Mouse (Mus musculus) limb, embryonic 14.5 days (tissue): ENCODE measurements around the gene Polr2b. TPM values are rescaled to one million over a fixed set of nuclear protein-coding genes. Genes with fewer than 3 reads are reported as not detected.

Experiments
- ATAC-seq: fragments of 200-750 bp; cut with Nextera tagmentation; 2 replicates; pipeline ENCODE4 v1.8.0; 2017; ENCODE audit warnings: low read depth, moderate number of reproducible peaks, moderate TSS enrichment; ENCODE audit not compliant: low FRiP score
- DNase-seq: peaks from one replicate; pipeline ENCODE4 v3.0.0-alpha.2; 2015; ENCODE audit warnings: low spot score
- H3K27ac ChIP-seq: fragments of 300-500 bp; sonication (generic); replicated peaks from 2 replicates; pipeline ENCODE4 v1.5.1; 2014; ENCODE audit warnings: low read depth, mild to moderate bottlenecking, low read length, moderate library complexity, mixed read lengths
- H3K27me3 ChIP-seq: fragments of 300-500 bp; sonication (generic); 2 replicates; pipeline ENCODE4 v1.6.1; 2014; ENCODE audit warnings: low read length, mixed read lengths; ENCODE audit not compliant: control insufficient read depth, insufficient read depth
- H3K36me3 ChIP-seq: fragments of 300-500 bp; sonication (generic); 2 replicates; pipeline ENCODE4 v1.6.1; 2014; ENCODE audit warnings: mild to moderate bottlenecking, low read length, moderate library complexity, mixed read lengths; ENCODE audit not compliant: control insufficient read depth, insufficient read depth
- H3K4me1 ChIP-seq: fragments of 300-500 bp; sonication (generic); 2 replicates; pipeline ENCODE4 v1.6.1; 2014; ENCODE audit warnings: antibody characterized with exemption, low read length, mixed read lengths; ENCODE audit not compliant: control insufficient read depth, insufficient read depth
- H3K4me2 ChIP-seq: fragments of 300-500 bp; sonication (generic); replicated peaks from 2 replicates; pipeline ENCODE4 v1.6.1; 2014; ENCODE audit warnings: low read depth, mild to moderate bottlenecking, low read length, moderate library complexity; ENCODE audit not compliant: severe bottlenecking
- H3K4me3 ChIP-seq: fragments of 300-500 bp; sonication (generic); replicated peaks from 2 replicates; pipeline ENCODE4 v1.5.1; 2014; ENCODE audit warnings: low read length
- H3K9ac ChIP-seq: fragments of 300-500 bp; sonication (generic); 2 replicates; pipeline ENCODE4 v1.6.1; 2014; ENCODE audit warnings: mild to moderate bottlenecking, low read depth, low read length, moderate library complexity; ENCODE audit not compliant: severe bottlenecking
- H3K9me3 ChIP-seq: fragments of 300-500 bp; sonication (generic); 2 replicates; pipeline ENCODE4 v1.6.1; 2016; ENCODE audit warnings: low read length; ENCODE audit not compliant: control insufficient read depth
- POLR2A ChIP-seq: fragments of 200-500 bp; IDR thresholded peaks from 2 replicates; pipeline ENCODE4 v1.8.0; 2012; ENCODE audit warnings: inconsistent platforms, mild to moderate bottlenecking, moderate library complexity, borderline replicate concordance; ENCODE audit not compliant: insufficient read depth, insufficient read length; ENCODE audit errors: extremely low read depth
- WGBS: fragments of 180-500 bp; shearing (Covaris S2); extraction: QIAGEN DNeasy Blood & Tissue Kit; methylation state at CpG from one replicate; pipeline ENCODE4 v1.1.7; 2014; 5-methylcytosine and 5-hydroxymethylcytosine counted together
- polyA plus RNA-seq, 2 experiments: library from polyadenylated mRNA; depleted of rRNA in 1 of 2; stranded (reverse) in 1 of 2; unstranded in 1 of 2; fragments of >200 nt; fragmentation: Nextera tagmentation in 1 of 2; extraction: Ambion mirVana in 1 of 2; gene quantifications; 2 replicates each; pipeline versions ENCODE4 v1.2.1 to v1.2.3; 2012 to 2014

Gene Polr2b
- polyA plus RNA-seq, 2 experiments: 44.8 to 61.0 TPM

DNA sequence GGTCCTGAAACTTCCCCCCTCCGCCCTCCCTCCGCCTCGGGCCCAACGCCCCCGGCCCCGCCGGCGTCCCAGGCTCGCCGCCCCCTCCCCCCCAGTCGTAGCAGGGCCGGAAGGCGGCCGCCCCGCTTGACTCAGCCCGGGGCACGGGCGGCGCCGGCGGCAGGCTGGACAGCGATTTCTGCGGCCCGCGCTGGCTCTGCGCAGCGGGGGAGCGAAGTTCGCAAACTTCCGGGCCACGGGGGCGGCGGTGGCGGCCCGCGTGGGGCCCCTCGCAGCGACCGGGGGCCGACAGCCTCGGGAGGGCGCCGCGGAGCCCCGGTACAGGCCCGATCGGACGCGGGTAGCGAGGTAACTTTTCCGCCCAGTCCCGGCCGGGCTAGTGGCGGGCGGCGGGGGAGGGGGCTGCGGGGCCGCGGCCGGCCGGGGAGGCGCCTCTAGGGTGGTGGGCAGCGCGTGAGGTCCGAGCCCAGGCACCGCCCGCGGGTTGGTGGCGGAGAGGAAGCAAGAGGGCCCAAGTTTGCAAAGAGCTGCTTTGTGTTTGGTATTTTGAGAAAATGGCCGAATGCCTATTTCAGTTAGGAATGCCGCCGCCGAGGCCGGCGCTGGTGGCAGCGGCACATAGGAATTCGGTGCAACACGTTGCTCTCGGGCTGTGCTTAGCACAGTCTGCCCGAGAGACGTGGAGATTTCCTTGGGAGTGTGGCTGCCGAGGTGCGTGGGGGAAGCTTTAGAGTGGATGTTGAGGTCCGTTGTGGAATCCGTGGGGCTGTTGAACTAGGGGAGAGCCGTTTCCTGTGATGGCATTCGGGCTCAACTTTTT lies 43.7 kb upstream of the Polr2b start:
- H3K9ac ChIP-seq: peak overlapping the region; percentile 96
- peak; percentile 54 for ATAC-seq
- TF ChIP-seq POLR2A: no peak
- H3K9me3 ChIP-seq: no peaks in the 10 kb centered on the region
- DNase-seq: peak; percentile 58
- peaks cover 15% of the 10 kb centered on the region for H3K4me1 ChIP-seq
- H3K27ac ChIP-seq: peak overlapping the region; percentile 98
- no peaks in the 10 kb centered on the region for H3K27me3 ChIP-seq
- under 1% methylated on average over 58 of the region's 87 CpGs for WGBS
- H3K36me3 ChIP-seq: peaks cover 33% of the 10 kb centered on the region
- H3K4me2 ChIP-seq: peak overlapping the region; percentile 42
- peak overlapping the region; percentile 95 for H3K4me3 ChIP-seq

DNA sequence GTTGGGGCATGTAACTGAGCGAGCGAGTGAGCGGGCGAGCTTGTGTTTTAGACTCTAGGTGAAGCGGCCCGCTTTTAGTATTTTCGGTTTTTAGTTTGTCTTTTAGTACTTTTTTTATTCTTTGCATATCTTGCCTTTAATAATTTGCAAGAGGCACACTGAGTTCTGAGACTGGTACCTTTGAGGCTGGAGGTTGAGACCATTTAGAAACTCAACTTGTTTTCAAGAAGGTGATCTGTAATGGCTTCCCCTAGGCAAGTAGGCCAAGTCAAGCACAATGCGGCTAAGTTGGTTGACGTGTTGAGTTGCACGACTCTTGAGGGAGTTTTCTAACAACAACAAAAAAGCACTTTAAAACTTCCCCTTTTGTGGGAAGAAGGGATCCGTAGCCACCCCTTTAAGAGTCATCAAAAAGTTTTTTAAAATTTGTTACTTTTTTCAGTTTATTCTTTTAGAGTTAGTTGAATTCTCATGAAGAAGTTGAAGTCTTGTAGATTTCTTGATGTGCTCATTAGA lies 43.0 kb upstream of the Polr2b start:
- H3K9me3 ChIP-seq: no peaks in the 10 kb centered on the region
- 7% methylated on average over 11 of the region's 11 CpGs for WGBS
- ATAC-seq (no peak), DNase-seq (peak; percentile 24)
- H3K27me3 ChIP-seq: no peaks in the 10 kb centered on the region
- peak overlapping the region; percentile 96 for H3K9ac ChIP-seq
- H3K36me3 ChIP-seq: peaks cover 39% of the 10 kb centered on the region
- no peak for TF ChIP-seq POLR2A
- H3K4me3 ChIP-seq: peak overlapping the region; percentile 95
- H3K4me1 ChIP-seq: peaks cover 15% of the 10 kb centered on the region
- H3K27ac ChIP-seq: peak overlapping the region; percentile 98
- H3K4me2 ChIP-seq: peak overlapping the region; percentile 42

GRCm38 (mm10) chr5:77267441-77267840 lies 42.5 kb upstream of the Polr2b start:
- Histone ChIP-seq H3K27ac (no peak overlapping the region), H3K4me1 (peaks cover 15% of the 10 kb centered on the region), H3K9ac (peak overlapping the region; percentile 96; the same call in 1 of the 2 replicates), H3K4me3 (peak overlapping the region; percentile 95), H3K4me2 (peak overlapping the region; percentile 42), H3K36me3 (peaks cover 44% of the 10 kb centered on the region), H3K27me3 (no peaks in the 10 kb centered on the region), H3K9me3 (no peaks in the 10 kb centered on the region)
- TF ChIP-seq POLR2A: no peak
- ATAC-seq (no peak), DNase-seq (no peak)
- 65% methylated on average over 4 of the region's 4 CpGs for WGBS

GRCm38 (mm10) chr5:77267957-77268624 lies 41.9 kb upstream of the Polr2b start:
- H3K9me3 ChIP-seq: no peaks in the 10 kb centered on the region
- no peak overlapping the region for H3K4me3 ChIP-seq
- ATAC-seq (no peak), DNase-seq (no peak)
- peaks cover 51% of the 10 kb centered on the region for H3K36me3 ChIP-seq
- H3K27ac ChIP-seq: no peak overlapping the region
- H3K4me1 ChIP-seq: peaks cover 15% of the 10 kb centered on the region
- H3K27me3 ChIP-seq: no peaks in the 10 kb centered on the region
- no peak overlapping the region for H3K9ac ChIP-seq
- 93% methylated on average over 30 of the region's 30 CpGs for WGBS
- peak overlapping the region; percentile 42; the same call in 1 of the 2 replicates for H3K4me2 ChIP-seq
- TF ChIP-seq POLR2A: no peak

GRCm38 (mm10) chr5:77269399-77269798 lies 40.5 kb upstream of the Polr2b start:
- H3K27ac ChIP-seq: no peak overlapping the region
- peaks cover 64% of the 10 kb centered on the region for H3K36me3 ChIP-seq
- H3K27me3 ChIP-seq: no peaks in the 10 kb centered on the region
- 76% methylated on average over 8 of the region's 8 CpGs for WGBS
- H3K9ac ChIP-seq: no peak overlapping the region
- ATAC-seq: no peak
- DNase-seq: no peak
- no peak overlapping the region for H3K4me3 ChIP-seq
- H3K9me3 ChIP-seq: no peaks in the 10 kb centered on the region
- TF ChIP-seq POLR2A: no peak
- H3K4me2 ChIP-seq: no peak overlapping the region
- H3K4me1 ChIP-seq: peaks cover 13% of the 10 kb centered on the region
